Mouse (Mus musculus): Measurements from ENCODE around the gene Il12rb1. TPM values are rescaled to one million over a fixed set of nuclear protein-coding genes. Genes with fewer than 3 reads are reported as not detected.

Il12rb1 gene
- polyA plus RNA-seq (2021; fragmentation: Nextera tagmentation) = 0.14 and 0.27 TPM in 2 replicates
- long read RNA-seq, experiment 1 = 0 reads
- long read RNA-seq, experiment 2 = 0 reads

GRCm38 (mm10) chr8:70808239-70808638, at the start of gene Il12rb1:
TSS of gene Il12rb1 (plus strand) at chr8:70808449.

GRCm38 (mm10) chr8:70760775-70761406, 47.4 kb upstream of the Il12rb1 start, which contains the start of gene Mpv17l2:
TSS of gene Mpv17l2 (minus strand) at chr8:70760946.

DNA sequence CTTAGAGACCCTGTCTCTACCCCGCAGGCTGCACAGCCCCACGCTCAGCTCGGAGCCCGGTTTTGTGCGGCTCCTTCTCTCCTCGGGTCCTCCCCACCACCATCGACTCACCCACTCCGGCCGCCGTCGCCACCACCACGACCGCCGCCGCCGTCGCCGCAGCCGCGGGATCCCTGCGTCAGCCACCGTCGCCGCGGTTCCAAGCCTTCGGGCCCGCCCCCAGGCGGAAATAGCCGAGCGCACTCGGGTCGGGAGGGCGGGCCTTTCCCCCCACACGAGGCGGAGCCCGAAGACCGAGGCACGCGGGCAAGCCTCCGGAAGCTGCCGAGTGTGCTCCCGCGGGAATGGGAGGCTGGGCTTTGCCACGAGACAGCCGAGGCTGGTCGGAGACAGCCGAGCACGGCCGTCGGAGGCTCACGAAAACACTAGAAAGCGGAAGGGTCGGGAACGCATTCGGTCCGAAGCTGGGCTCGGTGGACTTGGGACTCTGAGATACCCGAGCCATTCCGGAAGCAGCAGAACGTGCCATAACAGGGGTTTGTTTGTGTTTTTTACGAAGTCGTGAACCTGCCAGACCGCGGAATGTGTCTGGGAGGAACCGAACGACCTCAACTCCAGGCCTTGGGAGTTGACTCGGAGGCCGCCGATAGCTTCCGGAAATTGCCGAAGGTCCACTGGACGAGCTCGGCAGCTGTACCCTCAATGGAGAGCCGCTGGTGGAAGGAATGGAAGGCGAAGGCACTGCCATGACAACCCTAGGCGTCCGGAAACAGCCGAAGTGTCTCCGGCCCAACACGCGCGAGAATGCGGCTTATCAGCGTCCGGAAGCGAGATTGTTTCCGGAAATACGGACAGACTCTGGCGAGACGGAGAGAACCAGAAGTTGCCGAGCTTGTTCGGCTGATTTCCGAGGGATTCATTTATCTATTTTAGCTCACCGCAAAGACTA, 31.5 kb upstream of the Il12rb1 start, which contains the start of gene Pik3r2:
Gene Pik3r2, minus strand, starts transcription at position 218 of the 949 bp plus-strand sequence.

GRCm38 (mm10) chr8:70804481-70805206, 3.6 kb upstream of the Il12rb1 start, which contains the start of gene Mast3:
TSS of gene Mast3 (minus strand) at chr8:70805054.

DNA sequence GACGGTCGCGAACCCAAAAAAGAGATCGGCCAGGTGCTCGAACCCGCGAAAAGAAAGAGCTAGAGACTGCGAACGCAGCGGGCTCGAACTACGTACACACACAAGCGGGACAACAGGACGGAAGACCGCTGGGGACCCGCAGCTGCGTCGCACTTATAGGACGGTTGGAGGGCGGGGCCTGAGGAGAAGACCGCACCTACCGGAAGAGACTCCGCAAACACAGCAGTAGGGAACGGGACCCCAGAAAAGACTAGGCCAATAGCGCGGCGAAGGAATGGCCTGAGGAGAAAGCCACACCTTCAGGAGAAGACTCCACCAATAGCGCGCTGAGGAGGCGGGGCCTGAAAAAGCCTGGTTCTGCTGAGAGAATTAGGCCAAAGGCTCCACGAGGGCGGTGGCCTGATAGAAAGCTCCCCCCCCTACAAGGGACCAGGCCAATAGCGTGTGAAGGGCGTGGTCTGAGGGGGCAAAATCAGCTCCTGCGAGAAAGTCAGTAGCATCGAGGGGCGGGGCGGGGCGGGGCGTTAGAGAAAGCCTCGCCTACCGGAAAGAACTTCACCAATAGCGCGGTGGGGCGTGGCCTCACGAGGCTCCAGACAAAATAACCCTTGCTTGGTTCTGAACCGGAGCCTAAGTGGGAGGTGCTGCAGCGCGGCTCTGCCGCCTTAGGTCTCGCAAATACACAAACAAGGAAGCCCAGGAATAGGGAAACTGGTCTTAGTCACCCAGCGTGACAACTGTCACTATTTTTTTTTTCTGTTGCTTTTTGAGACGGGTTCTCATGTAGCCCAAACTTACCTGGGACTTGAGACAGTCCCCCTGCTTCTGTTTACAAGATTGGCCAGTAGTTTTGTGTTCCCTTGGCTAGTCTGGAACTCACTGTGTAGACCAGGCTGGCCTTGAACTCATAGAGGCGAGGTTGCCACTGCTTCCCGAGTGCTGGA, 31.4 kb downstream of the Il12rb1 start, which contains the start of gene Arrdc2:
Gene Arrdc2, minus strand, starts transcription at position 313 of the 944 bp plus-strand sequence.

DNA sequence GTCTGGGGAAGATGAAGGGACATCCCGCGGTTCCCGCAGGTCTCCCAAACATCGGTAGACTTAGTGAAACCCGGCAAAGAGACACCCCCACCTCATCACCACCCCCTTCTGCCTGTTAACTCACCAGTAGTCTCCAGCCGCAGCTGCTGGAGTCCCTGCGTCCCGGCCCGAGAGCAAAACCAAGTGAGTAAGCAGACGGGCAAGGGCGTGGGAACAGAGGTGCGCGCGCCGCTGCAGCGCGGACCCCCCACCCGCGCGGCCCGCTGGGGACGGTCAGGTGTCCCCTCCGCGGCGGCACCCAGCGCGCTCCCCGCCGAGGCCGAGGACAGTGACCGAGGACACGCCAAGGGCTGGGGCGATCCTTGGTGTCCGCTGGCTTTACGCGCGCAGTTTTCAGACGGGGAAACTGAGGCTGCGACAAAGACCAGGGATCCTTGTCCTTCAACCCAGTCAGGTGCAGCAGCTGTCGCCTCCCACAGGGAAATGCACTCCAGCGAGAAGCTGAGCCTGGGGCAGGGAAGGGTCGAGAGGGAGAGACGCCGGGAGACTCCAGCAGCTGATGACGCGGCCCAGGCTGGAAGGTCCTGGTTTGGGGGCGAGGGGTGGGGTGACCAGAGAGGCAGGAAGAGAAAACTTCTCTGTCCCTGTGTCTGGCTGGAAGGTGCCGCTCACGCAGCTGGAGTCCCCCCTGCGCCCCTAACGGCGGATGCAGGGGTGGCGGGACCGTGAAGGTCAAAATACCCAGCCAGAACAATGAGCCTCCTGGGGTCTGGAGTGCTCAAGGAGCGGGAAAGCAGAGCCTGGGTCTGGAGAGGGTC, 54.8 kb downstream of the Il12rb1 start, which contains the start of gene Kcnn1:
Gene Kcnn1, minus strand, starts transcription at position 435 of the 818 bp plus-strand sequence.

Other genes with a start within 250 kb of the Il12rb1 start
- 36.5 and 38.4 TPM in 2 replicates for gene Isyna1, start 214.1 kb upstream of the Il12rb1 start, polyA plus RNA-seq (2021; fragmentation: Nextera tagmentation)
- gene Ssbp4, start 199.6 kb upstream of the Il12rb1 start, polyA plus RNA-seq (2021; fragmentation: Nextera tagmentation) = 88.8 and 293 TPM in 2 replicates
- gene Lrrc25, start 192.3 kb upstream of the Il12rb1 start, polyA plus RNA-seq (2021; fragmentation: Nextera tagmentation) = 0.72 and 1.7 TPM in 2 replicates
- 0.23 TPM in 1 of 2 replicates, not detected in the other for gene Gdf15, start 176.0 kb upstream of the Il12rb1 start, polyA plus RNA-seq (2021; fragmentation: Nextera tagmentation)
- 11.0 and 11.5 TPM in 2 replicates for gene Pgpep1, start 148.1 kb upstream of the Il12rb1 start, polyA plus RNA-seq (2021; fragmentation: Nextera tagmentation)
- gene Lsm4, start 135.2 kb upstream of the Il12rb1 start, polyA plus RNA-seq (2021; fragmentation: Nextera tagmentation) = 222 and 248 TPM in 2 replicates
- 5.3 and 148 TPM in 2 replicates for gene Jund, start 109.5 kb upstream of the Il12rb1 start, polyA plus RNA-seq (2021; fragmentation: Nextera tagmentation)
- 0.03 TPM in 1 of 2 replicates, not detected in the other for gene Iqcn, start 105.0 kb upstream of the Il12rb1 start, polyA plus RNA-seq (2021; fragmentation: Nextera tagmentation)
- gene Gm3336, start 89.9 kb upstream of the Il12rb1 start, polyA plus RNA-seq (2021; fragmentation: Nextera tagmentation) = 0.19 and 0.25 TPM in 2 replicates
- 0.18 and 0.60 TPM in 2 replicates for gene Pde4c, start 84.7 kb upstream of the Il12rb1 start, polyA plus RNA-seq (2021; fragmentation: Nextera tagmentation)
- 895 and 1,300 TPM in 2 replicates for gene Rab3a, start 53.8 kb upstream of the Il12rb1 start, polyA plus RNA-seq (2021; fragmentation: Nextera tagmentation)
- 100 and 108 TPM in 2 replicates for gene Mpv17l2, start 47.5 kb upstream of the Il12rb1 start, polyA plus RNA-seq (2021; fragmentation: Nextera tagmentation)
- gene Pik3r2, start 31.7 kb upstream of the Il12rb1 start, polyA plus RNA-seq (2021; fragmentation: Nextera tagmentation) = 82.0 and 99.2 TPM in 2 replicates
- gene Mast3, start 3.4 kb upstream of the Il12rb1 start, polyA plus RNA-seq (2021; fragmentation: Nextera tagmentation) = 66.9 and 129 TPM in 2 replicates
- gene Arrdc2, start 31.3 kb downstream of the Il12rb1 start, polyA plus RNA-seq (2021; fragmentation: Nextera tagmentation) = 9.4 and 9.7 TPM in 2 replicates
- 12.4 and 13.0 TPM in 2 replicates for gene Kcnn1, start 54.8 kb downstream of the Il12rb1 start, polyA plus RNA-seq (2021; fragmentation: Nextera tagmentation)
- gene Ccdc124, start 65.5 kb downstream of the Il12rb1 start, polyA plus RNA-seq (2021; fragmentation: Nextera tagmentation) = 140 and 167 TPM in 2 replicates
- gene Slc5a5, start 84.3 kb downstream of the Il12rb1 start, polyA plus RNA-seq (2021; fragmentation: Nextera tagmentation) = 16.6 and 17.9 TPM in 2 replicates
- gene Rpl18a, start 89.0 kb downstream of the Il12rb1 start, polyA plus RNA-seq (2021; fragmentation: Nextera tagmentation) = 3,531 and 4,437 TPM in 2 replicates
- 18.1 and 27.3 TPM in 2 replicates for gene Map1s, start 97.5 kb downstream of the Il12rb1 start, polyA plus RNA-seq (2021; fragmentation: Nextera tagmentation)

Measured in left cerebral cortex, adult 6 months (tissue).